Mouse (Mus musculus) spleen, adult 12 weeks (tissue): Measurements from ENCODE around the gene Sult3a2.
"Not testable (repeated sequence)": the region's sequence is repeated elsewhere in the genome, so short reads cannot be mapped to it uniquely, and the experiment has no call there.

Experiments
- DNase-seq: peaks from one replicate; pipeline ENCODE4 v3.0.0; 2022; ENCODE audit warnings: low spot score

Gene Sult3a2

DNA sequence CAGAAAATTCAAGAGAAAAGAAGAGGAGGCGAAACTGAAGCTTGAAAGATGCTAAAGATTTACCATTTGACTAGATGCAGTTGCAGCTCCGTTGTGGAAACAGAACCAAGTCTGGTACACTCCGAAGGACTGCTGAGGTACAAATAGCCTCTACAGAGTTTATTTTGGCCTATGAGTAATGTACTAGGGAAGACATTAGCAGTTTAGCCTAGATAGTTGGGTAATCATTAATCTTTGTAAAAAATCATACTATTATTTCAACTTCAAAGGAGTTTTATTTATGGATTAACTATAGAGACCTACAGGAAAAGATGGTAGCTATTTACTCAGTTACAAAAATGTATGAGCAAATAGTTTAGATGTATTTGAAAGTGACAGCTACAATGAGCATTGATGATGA lies at the start of gene Sult3a2:
Sult3a2 (minus strand) TSS at position 101 of the 400 bp plus-strand sequence.
- no peak for DNase-seq

DNA sequence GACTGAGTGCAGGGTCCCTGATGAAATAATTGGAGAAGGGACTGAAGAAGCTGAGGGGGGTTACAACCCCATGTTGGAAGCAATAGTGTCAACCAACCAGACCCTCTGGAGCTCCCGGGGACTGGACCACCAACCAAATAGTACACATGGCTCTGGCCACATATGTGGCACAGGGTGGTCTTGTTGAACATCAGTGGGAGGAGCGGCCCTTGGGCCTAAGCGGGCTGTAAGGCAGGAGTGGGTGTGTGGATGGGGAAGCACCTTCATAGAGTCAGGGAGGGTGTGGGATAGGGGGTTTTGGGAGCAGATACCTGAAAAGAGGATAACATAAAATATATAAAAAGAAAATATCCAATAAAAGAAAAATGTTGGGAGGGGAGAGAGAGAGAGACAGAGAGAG lies 34.4 kb upstream of the Sult3a2 start:
- DNase-seq: no peak

DNA sequence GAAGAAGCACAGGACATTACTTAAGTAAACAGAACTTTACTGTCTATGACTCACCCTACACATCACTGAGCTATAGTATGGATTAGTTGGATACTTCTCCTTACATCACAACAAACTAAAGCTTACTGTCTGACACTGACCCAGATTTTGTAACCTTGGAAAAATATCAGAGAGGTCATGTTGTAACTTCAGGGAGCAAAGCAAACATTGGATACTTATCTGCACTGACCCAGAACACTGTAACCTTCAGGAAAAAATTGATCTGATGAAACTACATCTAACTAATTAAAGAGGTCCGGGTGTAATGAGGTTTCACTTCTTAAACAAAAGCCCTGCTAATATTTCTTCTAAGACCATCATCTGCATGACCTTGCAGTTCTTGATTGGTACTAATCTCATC lies 30.4 kb upstream of the Sult3a2 start:
- DNase-seq: no peak

DNA sequence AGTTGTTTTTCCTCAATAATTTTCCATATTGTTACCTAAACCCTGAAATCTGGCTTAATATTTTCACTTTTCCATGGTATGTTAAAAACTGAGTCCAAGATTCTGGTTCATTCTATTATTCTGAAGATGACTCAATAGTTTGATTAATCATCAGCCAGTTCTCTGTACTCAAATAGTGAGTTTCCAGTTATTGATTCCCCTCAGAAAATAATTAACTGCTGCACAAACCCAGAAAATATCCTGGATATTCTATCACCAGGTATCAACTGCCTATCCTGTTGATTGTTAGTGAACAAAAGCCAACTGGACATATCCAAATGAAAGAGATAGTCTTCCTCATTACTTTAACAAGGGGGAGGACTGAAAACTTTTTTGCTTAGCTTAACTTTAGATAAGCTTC lies 27.8 kb upstream of the Sult3a2 start:
- no peak for DNase-seq

DNA sequence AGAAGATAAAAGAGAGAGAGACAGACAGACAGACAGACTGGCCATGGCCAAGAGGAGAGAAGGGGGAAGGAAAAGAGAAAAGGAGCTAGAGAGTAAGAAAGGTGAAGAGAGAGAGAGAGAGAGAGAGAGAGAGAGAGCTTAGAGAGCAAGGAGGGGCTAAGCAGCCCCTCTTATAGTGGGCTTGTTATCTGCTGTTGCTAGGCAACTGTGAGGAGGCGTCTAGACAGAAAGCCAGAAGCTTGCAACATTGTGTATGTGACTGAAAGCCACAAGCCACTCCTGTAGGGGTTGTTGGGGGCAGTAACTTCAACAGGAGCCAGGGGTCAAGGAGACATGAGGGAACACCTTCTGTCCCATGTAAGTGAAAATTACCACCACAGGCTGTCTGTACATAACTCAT lies 25.3 kb upstream of the Sult3a2 start:
- no peak for DNase-seq

DNA sequence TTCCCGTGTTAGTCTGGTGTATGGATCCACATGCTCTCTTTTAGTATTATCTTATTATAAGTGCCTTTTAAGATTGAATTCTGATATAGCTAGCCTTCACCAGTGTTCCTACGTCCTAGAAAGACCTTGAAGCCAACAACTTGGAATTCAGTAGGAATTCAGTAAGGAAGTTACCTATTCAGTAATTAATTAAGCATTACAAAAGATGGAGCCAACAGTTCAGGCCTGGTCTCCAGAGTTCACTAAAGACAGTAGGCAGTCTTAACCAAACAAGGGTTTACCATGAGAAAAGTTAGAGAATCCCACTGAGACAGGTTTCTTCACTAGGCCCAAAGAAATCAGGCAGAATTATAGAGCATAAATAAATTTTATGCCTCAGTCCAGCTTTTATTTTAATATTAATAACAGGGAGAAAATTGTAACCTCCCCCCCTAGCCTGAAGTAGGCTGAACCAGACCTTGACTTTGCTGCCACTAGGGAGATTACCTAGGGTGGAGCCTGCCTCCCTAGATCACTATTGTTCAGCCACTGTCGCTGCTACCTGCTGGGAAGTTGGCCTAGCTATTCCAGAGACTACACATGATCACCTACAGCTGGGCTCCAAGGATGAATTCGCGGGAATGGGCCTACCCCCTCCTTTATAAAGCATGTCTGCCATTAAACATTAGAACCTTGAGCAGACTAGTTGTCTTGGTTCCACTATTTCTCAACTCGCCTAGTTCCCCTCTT lies 10.9 kb upstream of the Sult3a2 start:
- not testable (repeated sequence) for DNase-seq

DNA sequence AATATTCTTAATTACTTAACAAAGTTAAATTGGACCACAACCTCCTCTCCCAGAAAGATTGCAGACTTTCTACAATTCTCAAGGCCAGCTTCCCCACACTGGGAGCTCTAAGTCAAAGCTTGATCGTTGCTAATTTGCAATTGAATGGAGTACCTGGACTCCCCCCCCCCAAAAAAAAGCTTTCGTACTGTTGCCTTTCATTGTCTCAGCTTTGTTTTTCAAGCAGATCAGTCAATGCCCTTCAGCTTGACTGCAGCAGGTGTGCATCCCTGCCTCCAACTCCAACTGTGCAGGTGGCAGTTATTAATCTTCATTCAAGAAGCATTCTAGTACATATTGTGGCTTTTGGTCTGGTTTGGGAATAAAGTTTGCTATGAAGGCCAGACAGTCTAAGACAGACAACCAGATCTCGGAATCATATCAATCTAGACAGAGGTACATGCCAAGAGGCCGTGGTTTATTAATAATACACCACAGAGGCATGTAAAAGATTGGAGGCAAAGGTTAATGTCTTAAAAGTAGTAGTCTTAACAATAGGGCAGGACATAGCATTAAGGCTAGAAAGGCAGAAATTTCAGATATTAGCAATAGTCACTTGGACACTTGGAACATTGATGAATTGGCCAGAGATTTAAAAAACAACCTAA lies 9.9 kb upstream of the Sult3a2 start:
- DNase-seq: not testable (repeated sequence)

DNA sequence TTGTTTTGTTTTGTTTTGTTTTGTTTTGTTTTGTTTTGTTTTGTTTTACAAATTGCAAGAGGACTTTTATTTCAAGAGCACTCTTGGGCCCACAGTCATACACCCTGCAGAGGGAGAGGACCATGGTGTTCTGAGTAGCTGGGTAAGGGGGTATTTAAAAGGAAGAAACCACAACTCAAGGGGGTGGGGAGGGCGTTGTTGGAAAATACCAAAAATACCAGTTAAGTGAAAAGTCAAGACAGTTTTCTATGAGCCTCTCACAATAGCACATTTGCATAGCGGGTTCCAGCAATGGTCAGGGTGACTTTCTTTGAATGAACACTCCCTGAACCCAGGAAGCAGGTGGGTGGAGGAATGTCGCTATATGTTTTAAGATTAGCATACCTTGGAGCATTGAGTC lies 5.7 kb upstream of the Sult3a2 start:
- not testable (repeated sequence) for DNase-seq

DNA sequence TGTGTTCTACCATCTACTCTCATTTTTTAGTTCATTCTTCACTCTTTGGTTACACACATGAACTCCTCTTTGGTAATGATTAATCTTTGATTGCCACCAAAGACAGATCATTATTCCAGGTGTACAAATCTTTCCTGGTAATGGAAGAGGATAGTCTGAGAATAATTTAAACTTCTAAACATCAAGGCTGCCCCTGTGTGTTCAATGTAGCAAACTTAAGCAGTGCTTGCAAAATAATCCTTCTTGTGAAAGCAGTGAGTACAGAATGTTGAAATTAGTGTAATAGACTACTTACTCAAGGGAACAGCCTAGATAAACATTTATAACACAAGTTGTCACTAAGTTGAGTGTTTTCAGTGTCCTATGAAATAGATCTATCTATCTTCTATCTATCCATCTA lies 1.0 kb upstream of the Sult3a2 start:
- DNase-seq: no peak

DNA sequence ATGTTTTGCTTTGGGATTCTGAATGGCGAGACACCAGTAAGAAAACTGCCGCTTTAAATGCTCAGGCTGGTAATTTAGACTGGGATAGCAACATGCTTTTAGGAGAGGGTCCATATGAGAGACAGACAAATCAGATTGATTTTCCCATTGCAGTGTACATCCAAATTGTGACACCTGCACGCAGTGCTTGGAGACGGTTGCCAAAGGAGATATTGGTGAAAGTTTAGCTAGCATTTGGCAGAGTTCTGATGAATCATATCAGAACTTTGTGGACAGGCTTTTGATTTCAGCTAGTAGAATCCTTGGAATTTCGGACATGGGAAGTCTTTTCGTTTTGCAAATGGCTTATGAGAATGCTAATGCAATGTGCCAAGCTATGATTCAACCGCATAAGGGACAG lies 51.3 kb downstream of the Sult3a2 start:
- DNase-seq: not testable (repeated sequence)

DNA sequence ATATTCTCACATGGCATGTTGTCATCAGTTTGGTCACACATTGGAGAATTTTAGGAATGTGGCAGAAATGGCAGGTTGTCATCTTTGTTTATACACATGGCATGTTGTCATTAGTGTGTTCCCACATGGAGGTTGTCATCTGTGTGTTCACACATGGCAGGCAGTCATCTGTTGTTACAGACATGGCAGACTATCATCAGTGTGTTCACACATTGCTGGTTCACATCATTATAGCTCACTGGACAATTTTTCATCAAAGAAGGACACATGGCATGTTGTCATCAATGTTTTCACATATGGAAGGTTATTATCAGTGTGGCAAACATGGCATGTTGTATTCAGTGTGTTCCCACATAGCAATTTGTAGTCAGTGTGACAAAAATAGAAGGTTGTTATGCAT lies 53.3 kb downstream of the Sult3a2 start:
- DNase-seq: no peak

DNA sequence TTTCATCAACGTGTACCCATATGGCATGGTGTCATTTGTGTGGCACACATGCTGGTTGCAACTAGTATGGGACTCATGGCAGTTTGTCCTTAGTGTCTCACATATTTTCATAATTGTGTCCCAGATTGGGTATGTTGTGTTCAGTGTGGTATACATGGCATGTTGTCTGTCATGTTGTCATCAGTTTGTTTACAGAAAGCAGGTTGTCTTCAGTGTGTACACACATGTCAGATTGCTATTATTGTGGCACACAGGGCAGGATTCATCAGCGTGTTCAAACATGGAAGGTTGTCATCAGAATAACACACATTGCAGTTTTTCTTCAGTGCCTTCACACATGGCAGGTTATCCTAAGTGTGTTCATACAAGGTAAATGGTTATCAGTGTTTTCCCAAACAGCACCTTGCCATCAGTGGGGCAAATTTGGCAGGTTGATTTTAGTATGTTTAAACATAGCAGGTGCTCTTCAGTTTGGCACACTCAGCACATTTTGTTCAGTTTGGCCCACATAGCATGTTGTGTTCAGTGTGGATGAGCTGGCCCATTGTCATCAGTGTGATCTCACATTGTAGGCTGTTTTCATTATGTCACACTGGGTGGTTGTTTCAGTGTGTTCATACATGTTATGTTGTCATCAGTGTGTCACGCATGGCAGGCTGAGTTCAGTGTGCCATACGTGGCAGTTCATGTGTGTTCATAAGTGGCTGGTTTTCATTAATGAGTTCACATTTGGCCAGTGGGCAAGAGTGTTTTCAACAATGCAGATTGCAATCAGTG lies 53.9 kb downstream of the Sult3a2 start:
- DNase-seq: no peak

DNA sequence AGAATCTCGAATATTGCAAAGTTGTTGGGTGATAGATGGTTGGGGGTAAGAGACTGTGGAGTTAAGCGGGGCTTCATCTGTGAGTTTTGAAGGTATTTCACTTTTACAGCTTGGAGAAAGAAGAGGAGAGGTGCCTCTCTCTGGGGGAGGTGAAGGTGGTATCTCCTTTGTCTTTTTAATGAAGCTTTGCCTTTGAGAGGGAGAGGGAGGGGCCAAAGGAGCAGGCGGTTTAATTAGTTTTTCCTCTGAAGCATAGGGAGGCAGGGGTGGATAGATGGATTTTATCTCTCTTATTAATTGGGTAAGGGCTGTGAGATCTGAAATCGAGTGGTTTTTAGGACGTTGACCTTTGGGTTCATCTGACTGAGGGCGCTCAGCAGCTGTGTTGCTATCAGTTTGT lies 62.7 kb downstream of the Sult3a2 start:
- no peak for DNase-seq

DNA sequence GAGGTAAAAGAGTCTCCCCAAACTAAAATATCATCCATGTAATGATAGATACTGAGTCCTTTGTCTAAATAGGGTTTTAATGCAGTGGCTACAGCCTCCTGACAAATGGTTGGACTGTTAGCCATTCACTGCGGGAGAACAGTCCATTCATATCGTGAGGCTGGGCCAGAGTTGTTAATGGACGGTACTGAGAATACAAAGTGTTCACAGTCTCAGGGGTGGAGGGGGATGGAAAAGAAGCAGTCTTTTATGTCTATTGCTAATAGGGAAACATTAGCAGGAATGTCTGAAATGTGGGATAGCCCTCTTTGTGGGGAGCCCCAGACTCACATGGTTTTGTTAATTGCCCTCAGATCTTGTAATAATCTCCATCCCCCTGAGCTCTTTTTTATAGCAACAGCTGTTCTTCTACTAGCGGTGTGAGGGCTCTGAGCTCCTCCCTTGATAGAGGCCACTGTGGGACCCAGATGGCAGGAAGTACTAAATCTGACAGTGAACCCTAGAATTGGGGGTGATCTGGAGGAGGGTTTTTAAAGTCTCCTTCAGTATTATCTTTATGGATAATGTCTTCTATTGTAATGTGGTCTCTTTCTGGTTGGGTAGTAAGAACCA lies 64.6 kb downstream of the Sult3a2 start:
- no peak for DNase-seq
